Mouse (Mus musculus): ENCODE results near the gene Plcxd2. TPM values are rescaled to one million over a fixed set of nuclear protein-coding genes. Genes with fewer than 3 reads are reported as not detected.

Plcxd2 gene
- polyA plus RNA-seq, 1 experiment from 2014 or later = 1.7 TPM

DNA sequence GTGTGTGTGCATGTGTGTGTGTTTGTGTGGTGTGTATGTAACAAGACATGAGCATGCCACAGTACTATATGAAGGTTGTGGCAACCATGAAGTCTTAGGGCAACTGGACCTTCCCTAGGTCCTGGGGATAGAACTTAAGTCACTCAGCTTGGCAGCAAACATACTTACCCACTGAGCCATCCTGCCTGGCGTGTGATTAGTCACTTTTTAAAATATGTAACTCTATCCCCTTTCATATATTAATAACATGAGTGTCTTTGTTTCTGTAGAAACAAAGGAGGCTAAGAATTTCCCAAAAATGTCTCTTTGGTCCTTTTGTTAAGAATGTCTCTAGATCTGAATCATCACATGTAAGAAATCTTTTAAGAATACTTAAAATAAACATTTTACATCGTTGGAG, 72.6 kb downstream of the Plcxd2 start:
- Histone ChIP-seq H3K9me3 (ENCODE audit: control insufficient read depth, low read length) (no peaks in the 10 kb centered on the region), H3K9ac (ENCODE audit: low read length) (no peak overlapping the region), H3K4me1 (replicated peaks; ENCODE audit: control insufficient read depth, insufficient read depth, low read length) (no peaks in the 10 kb centered on the region), H3K4me3 (ENCODE audit: low read depth, low read length) (no peak overlapping the region), H3K27me3 (replicated peaks; ENCODE audit: control insufficient read depth, insufficient read depth, low read length) (no peaks in the 10 kb centered on the region), H3K27ac (ENCODE audit: low read depth) (no peak overlapping the region), H3K36me3 (ENCODE audit: control insufficient read depth, insufficient read depth, low read length) (no peaks in the 10 kb centered on the region), H3K4me2 (ENCODE audit: low read length) (no peak overlapping the region)
- 54% methylated on average over 2 of the region's 2 CpGs for WGBS
- DNase-seq (ENCODE audit: low spot score) = no peak
- no peak for ATAC-seq (replicated peaks; ENCODE audit: low FRiP score, low TSS enrichment, low read depth)

DNA sequence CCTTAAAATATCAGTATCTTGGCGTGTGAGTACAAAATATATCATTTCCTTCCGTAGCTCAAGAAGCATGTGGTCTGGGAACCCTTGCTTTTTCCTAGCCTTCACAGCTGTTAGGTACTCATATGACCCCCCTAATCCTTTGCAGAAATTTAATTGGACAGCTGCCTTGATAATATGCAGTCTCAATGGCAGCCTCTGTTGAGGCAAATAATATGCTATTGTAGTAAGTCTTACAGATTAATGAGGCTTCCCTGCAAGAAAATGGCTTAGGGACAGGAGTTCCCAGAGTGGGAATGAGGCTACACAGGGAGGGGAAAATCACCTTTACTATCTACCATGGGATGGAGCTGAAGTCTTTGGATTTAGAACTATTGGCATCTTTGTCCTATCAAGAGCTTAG, 73.5 kb downstream of the Plcxd2 start:
- no peak for ATAC-seq (replicated peaks; ENCODE audit: low FRiP score, low TSS enrichment, low read depth)
- Histone ChIP-seq H3K4me2 (ENCODE audit: low read length) (no peak overlapping the region), H3K27me3 (replicated peaks; ENCODE audit: control insufficient read depth, insufficient read depth, low read length) (no peaks in the 10 kb centered on the region), H3K9me3 (ENCODE audit: control insufficient read depth, low read length) (no peaks in the 10 kb centered on the region), H3K4me3 (ENCODE audit: low read depth, low read length) (no peak overlapping the region), H3K27ac (ENCODE audit: low read depth) (peak overlapping the region; percentile 17; the same call in 1 of the 2 replicates), H3K36me3 (ENCODE audit: control insufficient read depth, insufficient read depth, low read length) (no peaks in the 10 kb centered on the region), H3K9ac (ENCODE audit: low read length) (no peak overlapping the region), H3K4me1 (replicated peaks; ENCODE audit: control insufficient read depth, insufficient read depth, low read length) (no peaks in the 10 kb centered on the region)
- no peak for DNase-seq (ENCODE audit: low spot score)
- 60% methylated on average over 2 of the region's 2 CpGs for WGBS

DNA sequence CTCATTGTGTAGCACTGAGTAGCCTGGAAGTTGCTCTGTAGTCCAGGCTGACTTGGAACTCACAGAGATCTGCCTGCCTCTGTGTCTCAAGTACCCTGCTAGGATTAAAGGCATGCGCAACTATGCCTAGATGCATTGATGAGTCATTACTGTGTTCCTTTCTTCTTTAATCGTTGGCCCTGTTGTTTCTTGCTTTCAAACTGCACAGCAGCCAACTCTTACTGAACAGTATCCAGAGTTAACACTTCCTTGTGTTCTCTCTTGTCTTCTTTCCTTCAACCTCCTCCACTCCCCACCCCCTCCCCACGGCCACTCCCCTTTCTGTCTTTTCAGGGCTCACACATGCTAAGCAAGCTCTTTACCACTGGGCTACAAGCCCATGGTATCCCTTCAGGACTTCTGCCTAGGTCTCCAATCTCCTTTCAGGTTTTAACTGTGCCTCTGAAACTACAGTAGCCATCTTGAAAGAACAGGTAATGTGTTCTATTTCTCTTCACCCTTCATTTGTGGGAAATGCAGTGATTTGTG, 74.0 kb downstream of the Plcxd2 start:
- Histone ChIP-seq H3K4me3 (ENCODE audit: low read depth, low read length) (no peak overlapping the region), H3K4me1 (replicated peaks; ENCODE audit: control insufficient read depth, insufficient read depth, low read length) (no peaks in the 10 kb centered on the region), H3K9me3 (ENCODE audit: control insufficient read depth, low read length) (no peaks in the 10 kb centered on the region), H3K9ac (ENCODE audit: low read length) (no peak overlapping the region), H3K4me2 (ENCODE audit: low read length) (no peak overlapping the region), H3K27ac (ENCODE audit: low read depth) (peak overlapping the region; percentile 17; the same call in 1 of the 2 replicates), H3K27me3 (replicated peaks; ENCODE audit: control insufficient read depth, insufficient read depth, low read length) (no peaks in the 10 kb centered on the region), H3K36me3 (ENCODE audit: control insufficient read depth, insufficient read depth, low read length) (no peaks in the 10 kb centered on the region)
- WGBS = 77% methylated on average over 3 of the region's 3 CpGs
- ATAC-seq (replicated peaks; ENCODE audit: low FRiP score, low TSS enrichment, low read depth) (no peak), DNase-seq (ENCODE audit: low spot score) (no peak)

DNA sequence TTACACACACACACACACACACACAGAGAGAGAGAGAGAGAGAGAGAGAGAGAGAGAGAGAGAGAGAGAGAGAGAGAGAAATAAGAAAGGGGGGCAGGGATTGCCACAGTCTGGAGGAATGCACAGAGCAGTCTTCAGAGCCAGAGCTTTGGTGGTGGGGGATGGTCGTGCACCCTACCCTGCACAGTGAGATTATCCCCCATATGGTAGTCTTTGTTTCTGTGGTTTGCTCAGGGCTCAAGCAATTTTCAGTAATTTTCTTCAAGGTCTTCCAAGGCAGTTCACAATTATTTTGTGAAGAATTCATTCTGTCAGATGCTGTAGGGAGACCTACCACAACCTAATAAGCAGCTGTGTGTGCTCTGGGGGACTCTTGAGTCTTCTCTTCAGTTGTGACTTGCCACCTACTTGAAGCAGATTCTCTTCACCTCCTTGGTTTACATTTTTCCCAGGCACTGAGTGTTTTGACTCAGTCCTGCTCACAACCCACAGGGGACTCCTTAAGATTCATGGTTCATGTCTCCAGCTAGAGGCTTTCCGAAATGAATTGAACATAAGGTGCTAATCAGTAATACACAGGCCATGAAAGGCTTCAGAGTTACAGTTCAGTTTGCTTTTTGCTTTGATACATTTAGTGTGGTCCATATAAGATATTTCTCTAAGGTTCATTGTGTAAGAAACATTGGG, 75.2 kb downstream of the Plcxd2 start:
- no peak overlapping the region for H3K4me2 ChIP-seq (ENCODE audit: low read length)
- WGBS = 33% methylated on average over 2 of the region's 2 CpGs
- no peak overlapping the region for H3K4me3 ChIP-seq (ENCODE audit: low read depth, low read length)
- no peak overlapping the region for H3K27ac ChIP-seq (ENCODE audit: low read depth)
- H3K9ac ChIP-seq (ENCODE audit: low read length) = no peak overlapping the region
- ATAC-seq (replicated peaks; ENCODE audit: low FRiP score, low TSS enrichment, low read depth) (0 out of 2 replicates have a peak, but pooled peaks have one; percentile 53), DNase-seq (ENCODE audit: low spot score) (no peak)
- no peaks in the 10 kb centered on the region for H3K27me3 ChIP-seq (replicated peaks; ENCODE audit: control insufficient read depth, insufficient read depth, low read length)
- no peaks in the 10 kb centered on the region for H3K9me3 ChIP-seq (ENCODE audit: control insufficient read depth, low read length)
- no peaks in the 10 kb centered on the region for H3K4me1 ChIP-seq (replicated peaks; ENCODE audit: control insufficient read depth, insufficient read depth, low read length)
- H3K36me3 ChIP-seq (ENCODE audit: control insufficient read depth, insufficient read depth, low read length) = no peaks in the 10 kb centered on the region

DNA sequence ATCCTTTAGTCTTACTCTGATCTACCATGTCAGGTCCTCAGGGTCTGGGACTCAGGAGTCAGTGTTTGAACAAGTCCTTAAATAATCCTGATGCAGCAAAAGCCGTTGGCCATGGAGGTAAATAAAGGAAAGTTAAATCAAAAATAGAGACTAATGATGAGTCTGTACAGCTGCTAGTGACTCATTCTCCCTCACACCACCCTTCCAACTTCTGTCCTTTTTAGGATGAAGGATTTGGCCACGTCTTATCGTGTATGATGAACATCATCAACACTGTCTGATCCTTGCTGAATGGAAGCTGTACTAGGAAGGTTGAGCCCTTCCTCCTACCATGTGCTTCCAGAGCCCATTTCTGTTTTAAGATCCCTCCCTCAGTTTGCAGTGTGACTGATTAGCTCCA, 79.7 kb downstream of the Plcxd2 start:
- Histone ChIP-seq H3K4me1 (replicated peaks; ENCODE audit: control insufficient read depth, insufficient read depth, low read length) (peaks cover 10% of the 10 kb centered on the region), H3K4me2 (ENCODE audit: low read length) (no peak overlapping the region), H3K27me3 (replicated peaks; ENCODE audit: control insufficient read depth, insufficient read depth, low read length) (no peaks in the 10 kb centered on the region), H3K9me3 (ENCODE audit: control insufficient read depth, low read length) (no peaks in the 10 kb centered on the region), H3K4me3 (ENCODE audit: low read depth, low read length) (no peak overlapping the region), H3K27ac (ENCODE audit: low read depth) (no peak overlapping the region), H3K9ac (ENCODE audit: low read length) (no peak overlapping the region), H3K36me3 (ENCODE audit: control insufficient read depth, insufficient read depth, low read length) (no peaks in the 10 kb centered on the region)
- no peak for ATAC-seq (replicated peaks; ENCODE audit: low FRiP score, low TSS enrichment, low read depth)
- 66% methylated on average over 3 of the region's 3 CpGs for WGBS
- no peak for DNase-seq (ENCODE audit: low spot score)

DNA sequence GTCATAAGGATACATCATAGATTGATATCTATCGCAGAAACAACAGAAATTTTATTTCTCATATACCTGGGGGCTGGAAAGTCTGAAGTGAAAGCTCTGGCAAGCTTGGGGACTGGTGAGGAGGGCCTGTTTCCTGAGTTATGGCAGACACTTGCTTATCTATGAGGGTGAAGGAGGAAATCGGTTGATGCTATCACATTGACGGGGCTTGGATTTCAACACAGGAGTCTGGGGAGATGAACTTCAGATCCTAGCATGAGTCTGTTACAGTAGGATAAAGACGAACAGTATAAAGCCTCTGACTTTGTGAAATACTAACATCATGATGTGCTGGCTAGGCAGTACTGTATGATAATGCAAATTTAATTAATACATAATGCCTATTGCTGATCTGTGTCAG, 81.9 kb downstream of the Plcxd2 start:
- no peaks in the 10 kb centered on the region for H3K9me3 ChIP-seq (ENCODE audit: control insufficient read depth, low read length)
- no peak overlapping the region for H3K4me2 ChIP-seq (ENCODE audit: low read length)

DNA sequence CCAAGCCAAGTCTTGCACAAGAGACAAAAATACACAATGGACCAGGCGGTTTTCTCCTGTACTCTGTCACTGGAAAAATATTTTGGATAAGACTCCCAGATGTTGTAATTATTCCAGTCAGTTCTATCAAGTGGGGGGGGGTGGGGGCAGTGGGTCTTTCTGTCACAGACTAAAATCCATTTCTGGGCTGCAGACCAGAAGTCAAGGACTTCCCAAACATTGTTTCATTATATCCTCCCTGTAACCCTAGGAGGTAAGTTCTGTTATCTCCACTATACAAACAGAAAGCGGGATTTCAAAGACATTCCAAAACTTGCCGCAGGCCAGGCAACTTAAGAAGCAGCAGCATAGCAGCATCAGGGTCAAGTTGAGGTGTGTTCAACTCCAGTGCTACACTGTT, 82.4 kb downstream of the Plcxd2 start:
- WGBS = 10% methylated on average over 3 of the region's 3 CpGs
- Histone ChIP-seq H3K4me3 (ENCODE audit: low read depth, low read length) (no peak overlapping the region), H3K9me3 (ENCODE audit: control insufficient read depth, low read length) (no peaks in the 10 kb centered on the region), H3K9ac (ENCODE audit: low read length) (no peak overlapping the region), H3K4me1 (replicated peaks; ENCODE audit: control insufficient read depth, insufficient read depth, low read length) (peaks cover 27% of the 10 kb centered on the region), H3K4me2 (ENCODE audit: low read length) (no peak overlapping the region), H3K27me3 (replicated peaks; ENCODE audit: control insufficient read depth, insufficient read depth, low read length) (no peaks in the 10 kb centered on the region), H3K27ac (ENCODE audit: low read depth) (no peak overlapping the region), H3K36me3 (ENCODE audit: control insufficient read depth, insufficient read depth, low read length) (no peaks in the 10 kb centered on the region)
- DNase-seq (ENCODE audit: low spot score) (no peak), ATAC-seq (replicated peaks; ENCODE audit: low FRiP score, low TSS enrichment, low read depth) (peak; percentile 64; the same call in 1 of the 2 replicates)

More for the DNA sequence above, 81.9 kb downstream of the Plcxd2 start:
- Histone ChIP-seq H3K4me3 (ENCODE audit: low read depth, low read length) (no peak overlapping the region), H3K4me1 (replicated peaks; ENCODE audit: control insufficient read depth, insufficient read depth, low read length) (peaks cover 22% of the 10 kb centered on the region), H3K27me3 (replicated peaks; ENCODE audit: control insufficient read depth, insufficient read depth, low read length) (no peaks in the 10 kb centered on the region), H3K27ac (ENCODE audit: low read depth) (no peak overlapping the region), H3K36me3 (ENCODE audit: control insufficient read depth, insufficient read depth, low read length) (no peaks in the 10 kb centered on the region), H3K9ac (ENCODE audit: low read length) (no peak overlapping the region)
- no peak; the same call in 1 of the 2 replicates for ATAC-seq (replicated peaks; ENCODE audit: low FRiP score, low TSS enrichment, low read depth)
- WGBS = 50% methylated on average over 4 of the region's 4 CpGs
- no peak for DNase-seq (ENCODE audit: low spot score)

DNA sequence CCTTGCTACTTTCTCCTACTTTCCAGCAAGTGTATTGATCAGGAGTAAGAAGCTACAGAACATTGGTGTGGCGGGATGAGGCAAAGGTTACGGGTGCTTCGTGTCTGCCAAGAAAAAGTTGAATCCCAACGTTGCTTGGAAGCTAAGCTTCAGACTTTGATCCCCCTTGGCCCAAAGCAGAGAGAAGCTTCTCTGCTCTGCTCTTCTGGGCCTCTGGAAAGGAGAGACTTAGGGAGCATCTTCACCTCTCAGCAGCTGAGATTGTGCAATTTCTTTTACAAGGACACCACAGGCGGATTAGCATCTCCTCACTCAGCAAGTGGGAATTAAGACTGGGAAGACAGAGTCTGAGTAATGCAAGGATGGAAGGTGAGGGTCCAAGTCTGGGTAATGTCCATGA, 83.1 kb downstream of the Plcxd2 start:
- no peaks in the 10 kb centered on the region for H3K9me3 ChIP-seq (ENCODE audit: control insufficient read depth, low read length)
- peaks cover 35% of the 10 kb centered on the region for H3K4me1 ChIP-seq (replicated peaks; ENCODE audit: control insufficient read depth, insufficient read depth, low read length)
- no peaks in the 10 kb centered on the region for H3K27me3 ChIP-seq (replicated peaks; ENCODE audit: control insufficient read depth, insufficient read depth, low read length)
- no peak overlapping the region for H3K4me3 ChIP-seq (ENCODE audit: low read depth, low read length)
- ATAC-seq (replicated peaks; ENCODE audit: low FRiP score, low TSS enrichment, low read depth) (no peak), DNase-seq (ENCODE audit: low spot score) (no peak)
- H3K27ac ChIP-seq (ENCODE audit: low read depth) = no peak overlapping the region
- H3K9ac ChIP-seq (ENCODE audit: low read length) = no peak overlapping the region
- H3K4me2 ChIP-seq (ENCODE audit: low read length) = no peak overlapping the region
- 81% methylated on average over 5 of the region's 5 CpGs for WGBS
- no peaks in the 10 kb centered on the region for H3K36me3 ChIP-seq (ENCODE audit: control insufficient read depth, insufficient read depth, low read length)

All from intestine, embryonic 14.5 days (tissue).